10 mouse cellular contexts compared by ENCODE assay signal in the genomic region with DNA sequence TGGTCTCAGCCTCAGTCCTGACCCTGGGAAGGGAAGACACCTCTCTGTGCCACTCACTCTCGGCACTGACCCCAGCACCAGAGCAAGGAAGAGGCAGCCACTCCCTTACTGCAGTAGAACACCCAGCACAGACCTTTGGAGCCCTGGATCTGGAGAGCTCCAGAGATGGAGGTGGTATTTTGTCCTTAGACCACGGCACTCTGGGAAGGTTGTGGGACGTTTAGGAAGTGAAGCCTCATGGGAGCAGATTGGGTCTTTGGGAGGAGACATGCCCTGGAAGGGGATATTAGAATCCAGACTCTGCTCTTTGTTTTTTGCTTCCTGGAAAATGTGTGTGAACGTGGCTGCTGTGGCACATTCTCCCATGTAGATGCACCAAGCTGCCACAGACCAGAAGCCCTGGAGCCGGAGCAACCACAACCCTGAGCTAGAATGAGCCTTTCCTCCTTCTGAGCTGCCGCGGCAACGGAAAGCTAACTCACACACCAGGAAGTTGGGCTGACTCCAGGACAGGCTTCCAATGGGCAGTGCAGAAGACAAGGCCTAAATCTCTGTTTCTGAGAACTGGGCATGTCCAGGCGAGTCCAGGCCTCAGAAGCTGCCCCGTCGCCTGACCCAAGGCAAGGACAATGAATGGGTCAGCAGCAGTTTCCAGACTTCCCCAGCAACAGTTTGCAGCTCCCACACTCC.
DNase-seq lines count a peak whose midpoint lies in the region; ATAC-seq and TF ChIP-seq lines count a peak whose summit lies in the region.
"Had no signal": no experiment of that assay in that cellular context is flagged by ENCODE, and none has a peak within 500 bp of the region (broad histone marks: within the 10 kb centered on the region; RNA-seq: fewer than 3 reads in every experiment).

No protein-coding gene starts in this region.

- H3K36me3 ChIP-seq in kidney, embryonic 16.5 days (ENCODE audit: insufficient read depth, low read length) = no peaks in the 10 kb centered on the region
- no peaks in the 10 kb centered on the region for H3K36me3 ChIP-seq in kidney, embryonic 14.5 days (ENCODE audit: control insufficient read depth, insufficient read depth, low read length)
- no peaks in the 10 kb centered on the region for H3K36me3 ChIP-seq in forebrain, embryonic 12.5 days (replicated peaks)
- no peaks in the 10 kb centered on the region for H3K36me3 ChIP-seq in hindbrain, embryonic 14.5 days (replicated peaks; ENCODE audit: control insufficient read depth, insufficient read depth)
- no peaks in the 10 kb centered on the region for H3K36me3 ChIP-seq in neural tube, embryonic 11.5 days (ENCODE audit: control insufficient read depth, insufficient read depth, low read length)
- H3K36me3 ChIP-seq in liver, postnatal 0 days (replicated peaks; ENCODE audit: insufficient read depth, low read length) = no peaks in the 10 kb centered on the region
- H3K36me3 ChIP-seq: liver, embryonic 15.5 days had no signal

- 0 out of 2 replicates have a peak, but pooled peaks have one; percentile 27 for ATAC-seq in kidney, embryonic 16.5 days (ENCODE audit: low FRiP score, low TSS enrichment)
- ATAC-seq in kidney, embryonic 14.5 days (ENCODE audit: low FRiP score, low TSS enrichment) = no peak
- ATAC-seq in forebrain, embryonic 12.5 days (ENCODE audit: low FRiP score) = 0 out of 2 replicates have a peak, but pooled peaks have one; percentile 21
- no peak for ATAC-seq in hindbrain, embryonic 14.5 days (ENCODE audit: low FRiP score)
- no peak for ATAC-seq in neural tube, embryonic 11.5 days (ENCODE audit: insufficient read depth, low FRiP score, low TSS enrichment)
- no peak for ATAC-seq in liver, postnatal 0 days

- H3K9ac ChIP-seq in kidney, embryonic 16.5 days (replicated peaks; ENCODE audit: low read length) = no peak overlapping the region
- H3K9ac ChIP-seq in kidney, embryonic 14.5 days (ENCODE audit: low read depth, low read length) = no peak overlapping the region
- H3K9ac ChIP-seq in forebrain, embryonic 12.5 days = no peak overlapping the region
- H3K9ac ChIP-seq in hindbrain, embryonic 14.5 days = no peak overlapping the region
- H3K9ac ChIP-seq in neural tube, embryonic 11.5 days (ENCODE audit: low read length) = no peak overlapping the region
- H3K9ac ChIP-seq in liver, postnatal 0 days (replicated peaks) = no peak overlapping the region
- H3K9ac ChIP-seq: liver, embryonic 15.5 days had no signal

- H3K4me2 ChIP-seq in kidney, embryonic 16.5 days (replicated peaks; ENCODE audit: low read depth, low read length) = no peak overlapping the region
- no peak overlapping the region for H3K4me2 ChIP-seq in kidney, embryonic 14.5 days (replicated peaks; ENCODE audit: low read depth, low read length)
- peak overlapping the region; percentile 38 for H3K4me2 ChIP-seq in forebrain, embryonic 12.5 days
- H3K4me2 ChIP-seq in hindbrain, embryonic 14.5 days (replicated peaks) = no peak overlapping the region
- H3K4me2 ChIP-seq in neural tube, embryonic 11.5 days (ENCODE audit: low read depth) = no peak overlapping the region
- H3K4me2 ChIP-seq in liver, postnatal 0 days (ENCODE audit: low read depth, low read length) = no peak overlapping the region
- H3K4me2 ChIP-seq: heart, embryonic 11.5 days; liver, embryonic 15.5 days had no signal

- 66% methylated on average over 11 of the region's 11 CpGs for WGBS in kidney, embryonic 16.5 days
- WGBS in kidney, embryonic 14.5 days = 66% methylated on average over 11 of the region's 11 CpGs
- WGBS in forebrain, embryonic 12.5 days = 50% methylated on average over 11 of the region's 11 CpGs
- WGBS in hindbrain, embryonic 14.5 days = 40% methylated on average over 11 of the region's 11 CpGs
- WGBS in neural tube, embryonic 11.5 days = 57% methylated on average over 11 of the region's 11 CpGs
- WGBS in liver, postnatal 0 days (ENCODE audit: insufficient replicate concordance) = 58% methylated on average over 11 of the region's 11 CpGs

- no peak for TF ChIP-seq EP300 in liver, postnatal 0 days (IDR thresholded peaks at IDR 0.05; ENCODE audit: low read depth)

- H3K4me1 ChIP-seq in kidney, embryonic 16.5 days (ENCODE audit: insufficient read depth, low read length) = peaks cover 6% of the 10 kb centered on the region; the same call in 1 of the 2 replicates
- 0 out of 2 replicates have a peak, but pooled peaks cover 7% of the 10 kb centered on the region for H3K4me1 ChIP-seq in kidney, embryonic 14.5 days (ENCODE audit: control insufficient read depth, insufficient read depth, low read length)
- peaks cover 44% of the 10 kb centered on the region for H3K4me1 ChIP-seq in forebrain, embryonic 12.5 days
- H3K4me1 ChIP-seq in hindbrain, embryonic 14.5 days (replicated peaks; ENCODE audit: control insufficient read depth, insufficient read depth, low read length) = peaks cover 31% of the 10 kb centered on the region
- H3K4me1 ChIP-seq in neural tube, embryonic 11.5 days (ENCODE audit: control insufficient read depth, insufficient read depth, low read length) = peaks cover 25% of the 10 kb centered on the region
- H3K4me1 ChIP-seq in liver, postnatal 0 days (ENCODE audit: insufficient read depth) = no peaks in the 10 kb centered on the region
- H3K4me1 ChIP-seq: liver, embryonic 15.5 days had no signal

- no peak for DNase-seq in hindbrain, embryonic 14.5 days (ENCODE audit: low spot score)
- no peak for DNase-seq in neural tube, embryonic 11.5 days (ENCODE audit: low spot score)
- no peak for DNase-seq in liver, postnatal 0 days
- no peak for DNase-seq in adipocyte (ENCODE audit: low spot score)
- DNase-seq: thymus, postnatal 14 days had no signal

- TF ChIP-seq CTCF in liver, postnatal 0 days (IDR thresholded peaks at IDR 0.05; ENCODE audit: low read depth) = no peak

- H3K4me3 ChIP-seq in kidney, embryonic 16.5 days (ENCODE audit: low read length) = no peak overlapping the region
- H3K4me3 ChIP-seq in kidney, embryonic 14.5 days (ENCODE audit: low read length) = no peak overlapping the region
- no peak overlapping the region for H3K4me3 ChIP-seq in forebrain, embryonic 12.5 days (replicated peaks)
- no peak overlapping the region for H3K4me3 ChIP-seq in hindbrain, embryonic 14.5 days (replicated peaks; ENCODE audit: low read length)
- no peak overlapping the region for H3K4me3 ChIP-seq in neural tube, embryonic 11.5 days (ENCODE audit: low read depth, low read length)
- H3K4me3 ChIP-seq in liver, postnatal 0 days (ENCODE audit: low read depth, low read length) = no peak overlapping the region
- H3K4me3 ChIP-seq: liver, embryonic 15.5 days had no signal

- H3K27ac ChIP-seq in kidney, embryonic 16.5 days (ENCODE audit: low read length) = no peak overlapping the region
- H3K27ac ChIP-seq in kidney, embryonic 14.5 days (ENCODE audit: low read depth, low read length) = no peak overlapping the region
- H3K27ac ChIP-seq in forebrain, embryonic 12.5 days = peak overlapping the region; percentile 87
- peak overlapping the region; percentile 60 for H3K27ac ChIP-seq in hindbrain, embryonic 14.5 days
- H3K27ac ChIP-seq in neural tube, embryonic 11.5 days (ENCODE audit: low read depth, low read length) = peak overlapping the region; percentile 65; the same call in 1 of the 2 replicates
- no peak overlapping the region for H3K27ac ChIP-seq in liver, postnatal 0 days (ENCODE audit: low read depth)
- H3K27ac ChIP-seq: liver, embryonic 15.5 days had no signal

- peaks cover 3% of the 10 kb centered on the region for H3K9me3 ChIP-seq in kidney, embryonic 16.5 days (ENCODE audit: low read length)
- no peaks in the 10 kb centered on the region for H3K9me3 ChIP-seq in kidney, embryonic 14.5 days (ENCODE audit: control insufficient read depth, low read length)
- 0 out of 2 replicates have a peak, but pooled peaks cover 4% of the 10 kb centered on the region for H3K9me3 ChIP-seq in forebrain, embryonic 12.5 days
- no peaks in the 10 kb centered on the region for H3K9me3 ChIP-seq in hindbrain, embryonic 14.5 days (ENCODE audit: control insufficient read depth, low read length)
- no peaks in the 10 kb centered on the region for H3K9me3 ChIP-seq in neural tube, embryonic 11.5 days (ENCODE audit: control insufficient read depth, low read length)
- peaks cover 9% of the 10 kb centered on the region for H3K9me3 ChIP-seq in liver, postnatal 0 days (ENCODE audit: low read length)
- H3K9me3 ChIP-seq: liver, embryonic 15.5 days had no signal

- H3K27me3 ChIP-seq in kidney, embryonic 16.5 days (ENCODE audit: insufficient read depth, low read length) = no peaks in the 10 kb centered on the region; the same call in none of the 2 replicates
- H3K27me3 ChIP-seq in kidney, embryonic 14.5 days (ENCODE audit: control insufficient read depth, insufficient read depth, low read length) = no peaks in the 10 kb centered on the region; the same call in 1 of the 2 replicates
- H3K27me3 ChIP-seq in forebrain, embryonic 12.5 days = peaks cover 74% of the 10 kb centered on the region
- no peaks in the 10 kb centered on the region for H3K27me3 ChIP-seq in hindbrain, embryonic 14.5 days (ENCODE audit: control insufficient read depth, insufficient read depth, low read length)
- no peaks in the 10 kb centered on the region for H3K27me3 ChIP-seq in neural tube, embryonic 11.5 days (ENCODE audit: control insufficient read depth, insufficient read depth, low read length)
- H3K27me3 ChIP-seq in liver, postnatal 0 days (ENCODE audit: insufficient read depth, low read length) = no peaks in the 10 kb centered on the region
- H3K27me3 ChIP-seq: liver, embryonic 15.5 days had no signal

Comparison
In these comparisons a context has a peak if more than half of its experiments do, and no peak if none do; other contexts are left out.
1. ATAC-seq: peak in kidney, embryonic 16.5 days (single experiment) and forebrain, embryonic 12.5 days (single experiment); none in kidney, embryonic 14.5 days (single experiment), hindbrain, embryonic 14.5 days (single experiment), neural tube, embryonic 11.5 days (single experiment) and liver, postnatal 0 days (single experiment).
2. H3K27ac ChIP-seq: peak in forebrain, embryonic 12.5 days (single experiment), hindbrain, embryonic 14.5 days (single experiment) and neural tube, embryonic 11.5 days (single experiment); none in kidney, embryonic 16.5 days (single experiment), kidney, embryonic 14.5 days (single experiment) and liver, postnatal 0 days (single experiment).